Mouse (Mus musculus) embryonic stem cell, embryonic (primary cell): ENCODE results near the gene Fam102a.

Source experiments
- CTCF ChIA-PET, 4 experiments: fragments of 300-600 bp in 2 of 4; fragments of 350-600 bp in 2 of 4; sonication (Branson Sonifier 250); formaldehyde crosslinking; loops; one replicate each; lab custom pipeline; 2022; ENCODE audit warnings: inconsistent platforms in 2 of 4; lab: Charles Lee
- POLR2A ChIA-PET, 4 experiments: fragments of 300-600 bp in 2 of 4; fragments of 350-600 bp in 2 of 4; sonication (Branson Sonifier 250); formaldehyde crosslinking; loops; one replicate each; lab custom pipeline; 2022; ENCODE audit warnings: antibody characterized with exemption in 4 of 4, inconsistent platforms in 1 of 4; lab: Charles Lee

Gene Fam102a

GRCm38 (mm10) chr2:32574901-32575585 is 39.9 kb downstream of the Fam102a start:
- CTCF ChIA-PET, result interaction anchor here (0.6 to 2.6 kb wide), 62 partner anchors 8 to 502 kb away, joined by 3 to 27 read pairs (median 4); partner anchors contain the start of genes Eng (in 1 of the 4), St6galnac4 (in 1 of the 4) and Tor2a (in 1 of the 4)
- POLR2A ChIA-PET, result interaction anchor here (0.6 to 2.1 kb wide), 16 partner anchors 8 to 152 kb away, joined by 3 to 10 read pairs (median 4); partner anchors contain the start of genes St6galnac4 (in 2 of the 4) and Eng (in 1 of the 4)

- ChIA-PET POLR2A (interaction anchor here in 3 of 4 experiments (0.8 to 2.1 kb wide), 18 partner anchors 7 to 113 kb away, joined by 3 to 10 read pairs (median 3); partner anchors contain the start of genes St6galnac4 (in 2 of the 3) and Eng (in 1 of the 3)), CTCF (interaction anchor here (0.6 to 2.6 kb wide), 46 partner anchors 8 to 501 kb away, joined by 3 to 27 read pairs (median 4); partner anchors contain the start of genes St6galnac4 (in 1 of the 4) and Tor2a (in 1 of the 4))
Measured at GRCm38 (mm10) chr2:32575586-32576160, 40.5 kb downstream of the Fam102a start, which contains the start of gene 9430097D07Rik. Gene 9430097D07Rik, minus strand, starts transcription at chr2:32575684.

DNA sequence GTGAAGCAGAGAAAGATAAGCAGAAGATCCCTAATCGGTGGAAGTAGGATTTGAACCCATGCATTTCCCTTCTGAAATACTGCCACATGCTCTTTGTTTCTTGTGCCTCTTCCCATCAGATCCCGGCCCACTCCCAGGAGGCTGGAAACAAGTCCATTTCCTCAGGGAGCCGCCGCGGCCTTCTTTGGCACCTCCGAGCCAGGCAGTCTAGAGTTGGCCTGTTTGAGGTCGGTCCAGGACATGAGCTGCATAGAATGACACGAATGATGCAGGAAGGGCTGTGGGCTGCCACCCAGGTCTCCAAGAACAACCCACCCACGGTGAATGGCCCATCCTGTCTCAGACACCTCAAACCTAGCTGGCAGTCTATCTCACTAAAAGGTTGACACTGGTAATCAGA is 41.4 kb downstream of the Fam102a start:
- ChIA-PET CTCF (interaction anchor here in 2 of 4 experiments (0.6 to 2.1 kb wide), 10 partner anchors 10 to 281 kb away, joined by 3 to 6 read pairs (median 3); no protein-coding TSS in a partner anchor), POLR2A (interaction anchor here in 3 of 4 experiments (0.6 to 1.7 kb wide), 10 partner anchors 9 to 92 kb away, joined by 3 to 4 read pairs (median 3); partner anchors contain the start of gene St6galnac4 (in 2 of the 3))

- ChIA-PET POLR2A (interaction anchor here in 3 of 4 experiments (0.6 to 1.4 kb wide), 6 partner anchors 8 to 142 kb away, joined by 3 to 5 read pairs (median 4); partner anchors contain the start of gene Dpm2 (in 1 of the 3)), CTCF (interaction anchor here in 2 of 4 experiments (0.5 to 1.1 kb wide), 7 partner anchors 9 to 174 kb away, joined by 3 to 4 read pairs (median 3); partner anchors contain the start of gene St6galnac4 (in 1 of the 2))
Measured at GRCm38 (mm10) chr2:32578146-32579046, 43.3 kb downstream of the Fam102a start.

- CTCF ChIA-PET, result interaction anchor here in 2 of 4 experiments (0.9 to 1.8 kb wide), 4 partner anchors 25 to 272 kb away, joined by 3 to 5 read pairs (median 4); no protein-coding TSS in a partner anchor
Measured at GRCm38 (mm10) chr2:32581450-32582095, 46.4 kb downstream of the Fam102a start.

GRCm38 (mm10) chr2:32582830-32583799 is 48.0 kb downstream of the Fam102a start:
- ChIA-PET CTCF (interaction anchor here (0.5 to 2.4 kb wide), 109 partner anchors 8 to 582 kb away, joined by 3 to 32 read pairs (median 5); partner anchors contain the start of genes 9430097D07Rik (in 4 of the 4), Pip5kl1 (in 4 of the 4), Dpm2 (in 2 of the 4) and Eng (in 2 of the 4)), POLR2A (interaction anchor here (0.6 to 2.3 kb wide), 54 partner anchors 8 to 445 kb away, joined by 3 to 14 read pairs (median 4); partner anchors contain the start of genes Dpm2 (in 3 of the 4) and Pip5kl1 (in 3 of the 4))

More at GRCm38 (mm10) chr2:32581450-32582095, 46.4 kb downstream of the Fam102a start:
- POLR2A ChIA-PET, result interaction anchor here in 2 of 4 experiments (1.0 to 2.3 kb wide), 5 partner anchors 11 to 77 kb away, joined by 3 to 8 read pairs (median 4); partner anchors contain the start of gene Dpm2 (in 1 of the 2)

DNA sequence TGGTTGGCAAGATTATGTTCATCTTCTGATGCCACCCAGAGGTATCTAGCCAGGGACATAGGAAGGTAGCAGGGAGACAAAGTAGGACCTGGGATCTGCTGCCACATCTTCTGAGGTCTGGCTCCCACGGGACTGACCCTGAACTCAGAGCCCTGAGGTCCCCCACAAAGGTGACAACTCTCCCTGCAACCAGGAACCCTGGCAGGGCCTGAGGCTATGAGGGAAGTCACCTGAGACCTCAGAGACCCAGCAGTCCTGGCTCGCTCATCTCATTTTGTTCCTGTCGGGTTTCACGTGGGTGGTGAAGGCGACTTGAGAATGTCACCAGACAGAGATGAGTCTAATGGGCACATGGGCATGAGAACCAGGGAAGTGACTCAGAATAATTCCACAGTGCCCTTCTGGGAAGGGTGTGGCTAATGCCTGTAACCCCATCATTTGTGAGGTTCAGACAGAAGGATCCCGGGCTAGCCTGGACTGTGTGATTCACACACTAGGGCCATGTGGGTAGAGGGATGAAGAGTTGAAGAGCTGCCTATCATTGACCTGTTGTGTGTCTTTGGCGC is 50.1 kb downstream of the Fam102a start:
- ChIA-PET CTCF (interaction anchor here in 1 of 4 experiments (0.7 kb wide), 1 partner anchor 16 kb away, joined by 3 read pairs; no protein-coding TSS in a partner anchor), POLR2A (interaction anchor here in 2 of 4 experiments (1.1 to 2.1 kb wide), 4 partner anchors 9 to 104 kb away, joined by 3 to 12 read pairs (median 4); no protein-coding TSS in a partner anchor)

DNA sequence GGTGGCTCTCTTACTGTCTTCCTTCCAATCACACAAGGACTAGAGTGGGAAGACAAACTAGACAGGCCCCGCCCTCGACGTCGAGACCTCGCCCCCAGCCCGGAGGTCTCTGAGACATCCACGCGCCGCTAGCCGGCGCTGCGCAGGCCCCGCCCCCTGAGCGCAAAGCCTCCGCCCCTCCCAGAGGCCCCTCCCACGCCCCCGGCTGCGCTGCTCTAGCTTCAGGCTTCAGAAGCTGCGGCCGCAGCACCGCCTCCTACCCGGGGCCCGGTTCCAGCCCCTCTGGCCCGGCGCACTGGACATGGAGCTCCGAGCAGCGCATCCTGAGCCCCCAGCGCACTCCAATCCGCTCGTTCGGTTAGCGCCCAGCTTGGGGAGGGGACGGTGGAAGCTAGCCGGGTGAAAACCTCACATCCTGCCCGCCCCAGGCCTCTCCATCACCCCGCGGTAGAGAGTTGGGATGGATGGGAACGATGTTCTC is 51.8 kb downstream of the Fam102a start, which contains the start of gene St6galnac4:
Gene St6galnac4, plus strand, starts transcription at position 225 of the 481 bp plus-strand sequence.
- ChIA-PET POLR2A (interaction anchor here (0.6 to 2.6 kb wide), 40 partner anchors 9 to 784 kb away, joined by 3 to 12 read pairs (median 3); partner anchors contain the start of genes 9430097D07Rik (in 2 of the 4), Pip5kl1 (in 2 of the 4), Slc25a25 (in 2 of the 4) and Dpm2 (in 1 of the 4)), CTCF (interaction anchor here in 3 of 4 experiments (0.5 to 3.5 kb wide), 32 partner anchors 8 to 673 kb away, joined by 3 to 16 read pairs (median 5); partner anchors contain the start of genes 9430097D07Rik (in 1 of the 3) and Pip5kl1 (in 1 of the 3))

GRCm38 (mm10) chr2:32587731-32588321 is 52.7 kb downstream of the Fam102a start:
- CTCF ChIA-PET, result interaction anchor here in 3 of 4 experiments (0.6 to 3.5 kb wide), 15 partner anchors 11 to 674 kb away, joined by 3 to 12 read pairs (median 7); no protein-coding TSS in a partner anchor
- POLR2A ChIA-PET, result interaction anchor here in 3 of 4 experiments (0.6 to 2.6 kb wide), 14 partner anchors 11 to 270 kb away, joined by 3 to 11 read pairs (median 3); partner anchors contain the start of genes 9430097D07Rik (in 1 of the 3), Dpm2 (in 1 of the 3) and Pip5kl1 (in 1 of the 3)

DNA sequence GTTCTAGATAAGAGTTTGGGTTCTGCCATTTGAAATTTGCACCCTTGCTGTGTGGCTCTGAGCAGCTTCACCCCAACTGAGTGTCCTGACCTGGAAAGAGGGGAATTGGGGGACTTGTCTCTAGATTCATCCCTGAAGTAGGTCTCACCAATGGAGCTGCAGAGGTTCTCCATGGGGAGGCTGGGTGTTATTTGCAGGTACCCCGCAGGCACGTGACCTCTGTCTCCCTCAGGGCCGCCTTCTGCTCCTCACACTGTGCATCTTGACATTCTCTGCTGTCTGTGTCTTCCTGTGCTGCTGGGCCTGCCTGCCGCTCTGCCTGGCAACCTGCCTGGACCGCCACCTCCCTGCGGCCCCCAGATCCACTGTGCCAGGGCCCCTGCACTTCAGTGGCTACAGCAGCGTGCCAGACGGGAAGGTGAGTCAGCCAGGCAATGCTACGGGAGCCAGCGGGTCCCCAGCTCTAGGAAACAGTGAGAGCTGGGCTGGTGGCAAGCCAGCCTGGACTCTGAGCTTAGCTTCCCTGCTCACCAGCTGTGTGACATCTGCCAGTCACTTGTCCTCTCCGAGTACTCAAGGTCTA is 54.2 kb downstream of the Fam102a start:
- ChIA-PET POLR2A (interaction anchor here in 1 of 4 experiments (0.6 to 1.7 kb wide), 3 partner anchors 11 to 49 kb away, joined by 3 read pairs; no protein-coding TSS in a partner anchor), CTCF (interaction anchor here in 2 of 4 experiments (0.9 to 3.5 kb wide), 6 partner anchors 10 to 339 kb away, joined by 3 to 9 read pairs (median 3); partner anchors contain the start of genes Pip5kl1 (in 1 of the 2) and St6galnac6 (in 1 of the 2))

- POLR2A ChIA-PET, result no interaction called here
- CTCF ChIA-PET, result interaction anchor here in 2 of 4 experiments (0.9 to 3.5 kb wide), 6 partner anchors 10 to 338 kb away, joined by 3 to 9 read pairs (median 3); partner anchors contain the start of genes Pip5kl1 (in 1 of the 2) and St6galnac6 (in 1 of the 2)
Measured at GRCm38 (mm10) chr2:32590224-32590623, 55.1 kb downstream of the Fam102a start.

DNA sequence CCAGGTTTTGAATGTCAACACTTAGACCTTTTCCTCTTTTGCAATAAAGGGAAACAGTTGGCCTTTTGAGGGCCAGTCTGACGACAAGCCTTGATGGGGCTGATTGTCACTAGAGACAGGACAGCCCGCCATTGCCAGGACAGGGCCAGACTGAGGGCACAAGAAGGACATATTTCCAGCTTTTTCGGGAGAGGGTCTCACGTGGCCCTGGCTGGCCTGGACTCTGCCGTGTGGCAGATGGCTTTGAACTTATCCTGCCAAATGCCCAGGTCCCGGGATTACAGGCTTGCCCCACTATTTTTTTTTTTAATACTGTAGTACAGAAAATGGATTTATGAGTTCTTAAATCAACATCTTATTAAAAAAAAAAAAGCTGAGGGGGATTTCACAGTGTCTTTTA is 56.1 kb downstream of the Fam102a start:
- ChIA-PET POLR2A (interaction anchor here in 1 of 4 experiments (0.5 kb wide), 1 partner anchor 70 kb away, joined by 3 read pairs; no protein-coding TSS in a partner anchor), CTCF (interaction anchor here in 2 of 4 experiments (0.5 to 1.6 kb wide), 6 partner anchors 8 to 1773 kb away, joined by 3 to 8 read pairs (median 4); no protein-coding TSS in a partner anchor)

- POLR2A ChIA-PET, result interaction anchor here in 2 of 4 experiments (1.2 to 1.8 kb wide), 2 partner anchors 11 to 131 kb away, joined by 3 to 4 read pairs; no protein-coding TSS in a partner anchor
- CTCF ChIA-PET, result interaction anchor here in 1 of 4 experiments (1.4 kb wide), 1 partner anchor 10 kb away, joined by 6 read pairs; no protein-coding TSS in a partner anchor
Measured at GRCm38 (mm10) chr2:32596725-32597124, 61.6 kb downstream of the Fam102a start.
